Mouse (Mus musculus) adrenal gland, adult (tissue): Measurements from ENCODE around the gene Mcoln2.
A peak's percentile ranks its signal among the peaks of the same experiment; 100 is the strongest.

ENCODE experiments used
- DNase-seq, 2 experiments: peaks; one replicate each; pipeline ENCODE4 v3.0.0; 2022 to 2023; ENCODE audit warnings: low spot score in 1 of 2; ENCODE audit not compliant: inconsistent age in 2 of 2

The Mcoln2 gene

GRCm38 (mm10) chr3:146149156-146150057, at the start of gene Mcoln2:
Gene Mcoln2, plus strand, starts transcription at chr3:146149833.
- peak in 1 of 2 experiments; percentile 26 for DNase-seq

- no peak for DNase-seq
Measured at GRCm38 (mm10) chr3:146099925-146100324, 49.7 kb upstream of the Mcoln2 start.

GRCm38 (mm10) chr3:146102049-146102448, 47.6 kb upstream of the Mcoln2 start:
- peak in 1 of 2 experiments; percentile 42 for DNase-seq

- peak; percentile 16 to 74 for DNase-seq
Measured at GRCm38 (mm10) chr3:146107116-146107849, 42.4 kb upstream of the Mcoln2 start.

- peak; percentile 45 to 79 for DNase-seq
Measured at GRCm38 (mm10) chr3:146107921-146108571, 41.6 kb upstream of the Mcoln2 start, which contains the start of gene Wdr63. Gene Wdr63, minus strand, starts transcription at chr3:146108130.

- DNase-seq = no peak
Measured at GRCm38 (mm10) chr3:146108945-146109344, 40.7 kb upstream of the Mcoln2 start.

GRCm38 (mm10) chr3:146110358-146110757, 39.3 kb upstream of the Mcoln2 start:
- peak in 1 of 2 experiments; percentile 46 for DNase-seq

- no peak for DNase-seq
Measured at GRCm38 (mm10) chr3:146110916-146111315, 38.7 kb upstream of the Mcoln2 start.

GRCm38 (mm10) chr3:146117258-146117996, 32.2 kb upstream of the Mcoln2 start, which contains the start of gene Mcoln3:
Gene Mcoln3, plus strand, starts transcription at chr3:146117450.
- no peak for DNase-seq

- no peak for DNase-seq
Measured at GRCm38 (mm10) chr3:146117997-146118457, 31.6 kb upstream of the Mcoln2 start.

GRCm38 (mm10) chr3:146121310-146122124, 28.1 kb upstream of the Mcoln2 start:
- DNase-seq = no peak

GRCm38 (mm10) chr3:146122125-146122420, 27.6 kb upstream of the Mcoln2 start:
- no peak for DNase-seq

GRCm38 (mm10) chr3:146122807-146123463, 26.7 kb upstream of the Mcoln2 start:
- DNase-seq = no peak

- DNase-seq = no peak
Measured at GRCm38 (mm10) chr3:146123464-146123825, 26.2 kb upstream of the Mcoln2 start.

GRCm38 (mm10) chr3:146127205-146127604, 22.4 kb upstream of the Mcoln2 start:
- no peak for DNase-seq

- DNase-seq = no peak
Measured at GRCm38 (mm10) chr3:146134834-146135233, 14.8 kb upstream of the Mcoln2 start.

- DNase-seq = no peak
Measured at GRCm38 (mm10) chr3:146135417-146135816, 14.2 kb upstream of the Mcoln2 start.

- DNase-seq = no peak
Measured at GRCm38 (mm10) chr3:146136422-146136821, 13.2 kb upstream of the Mcoln2 start.

- no peak for DNase-seq
Measured at GRCm38 (mm10) chr3:146140276-146140675, 9.4 kb upstream of the Mcoln2 start.
